Mouse (Mus musculus): ENCODE results near the gene Orc4. TPM values are rescaled to one million over a fixed set of nuclear protein-coding genes. Genes with fewer than 3 reads are reported as not detected.
"Not testable (repeated sequence)": the region's sequence is repeated elsewhere in the genome, so short reads cannot be mapped to it uniquely, and the experiment has no call there.

The Orc4 gene
- polyA plus RNA-seq, 1 experiment from 2014 or later, result 135 TPM

DNA sequence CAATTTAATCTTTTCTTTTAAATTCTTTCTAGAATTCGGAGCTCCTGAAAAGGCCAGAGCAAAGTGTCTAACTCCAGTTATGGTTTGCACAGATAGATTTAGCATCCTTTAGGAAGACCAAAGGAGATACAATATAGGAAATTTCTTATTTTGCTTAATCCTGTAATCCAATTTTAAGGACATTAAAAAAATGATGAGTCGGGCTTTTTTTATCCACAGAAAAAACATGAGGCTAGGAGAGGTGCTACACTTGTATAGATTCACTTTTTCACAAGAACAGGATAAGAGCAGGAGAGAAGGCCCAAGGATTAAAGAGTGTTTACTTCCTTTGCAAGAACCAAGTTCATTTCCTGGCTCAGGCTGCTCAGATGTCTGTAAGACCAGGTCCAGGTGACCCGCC lies 54.9 kb downstream of the Orc4 start:
- H3K9me3 ChIP-seq, result no peaks in the 10 kb centered on the region
- no peak overlapping the region for H3K4me3 ChIP-seq (replicated peaks)
- H3K27ac ChIP-seq, result no peak overlapping the region
- H3K27me3 ChIP-seq, result no peaks in the 10 kb centered on the region
- H3K36me3 ChIP-seq, result peaks cover 44% of the 10 kb centered on the region
- H3K4me1 ChIP-seq (replicated peaks), result no peaks in the 10 kb centered on the region
- ATAC-seq (ENCODE audit: insufficient number of reproducible peaks, insufficient read depth, low FRiP score, low TSS enrichment, low read depth), result no peak
- H3K4me2 ChIP-seq, result no peak overlapping the region
- H3K9ac ChIP-seq (replicated peaks), result no peak overlapping the region
- 85% methylated on average over 3 of the region's 3 CpGs for WGBS

DNA sequence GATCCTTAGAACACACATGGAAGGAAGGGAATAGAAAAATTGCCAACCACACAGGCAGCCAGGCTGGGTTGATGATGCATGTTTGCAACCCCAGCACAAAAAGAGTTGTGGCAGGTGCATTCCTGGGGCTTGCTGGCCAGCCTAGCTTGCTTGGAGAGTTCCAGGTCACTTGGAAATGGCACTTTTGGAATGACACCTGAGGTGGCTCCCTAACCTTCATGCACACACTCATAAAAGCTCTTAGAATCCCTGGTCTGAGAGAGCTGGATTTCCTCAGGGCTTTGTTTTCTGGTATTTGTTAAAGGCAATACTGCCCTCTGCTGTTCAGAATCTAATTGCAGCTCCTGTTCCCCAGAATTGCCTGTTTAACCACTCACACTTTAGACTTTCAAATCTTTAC lies 64.1 kb downstream of the Orc4 start:
- Histone ChIP-seq H3K27ac (0 out of 2 replicates have a peak overlapping the region, but pooled peaks have one; percentile 24), H3K9me3 (no peaks in the 10 kb centered on the region), H3K4me2 (no peak overlapping the region), H3K27me3 (no peaks in the 10 kb centered on the region), H3K4me1 (replicated peaks) (peaks cover 3% of the 10 kb centered on the region; the same call in 1 of the 2 replicates), H3K9ac (replicated peaks) (no peak overlapping the region), H3K4me3 (replicated peaks) (no peak overlapping the region), H3K36me3 (peaks cover 5% of the 10 kb centered on the region; the same call in 1 of the 2 replicates)
- ATAC-seq (ENCODE audit: insufficient number of reproducible peaks, insufficient read depth, low FRiP score, low TSS enrichment, low read depth), result no peak

DNA sequence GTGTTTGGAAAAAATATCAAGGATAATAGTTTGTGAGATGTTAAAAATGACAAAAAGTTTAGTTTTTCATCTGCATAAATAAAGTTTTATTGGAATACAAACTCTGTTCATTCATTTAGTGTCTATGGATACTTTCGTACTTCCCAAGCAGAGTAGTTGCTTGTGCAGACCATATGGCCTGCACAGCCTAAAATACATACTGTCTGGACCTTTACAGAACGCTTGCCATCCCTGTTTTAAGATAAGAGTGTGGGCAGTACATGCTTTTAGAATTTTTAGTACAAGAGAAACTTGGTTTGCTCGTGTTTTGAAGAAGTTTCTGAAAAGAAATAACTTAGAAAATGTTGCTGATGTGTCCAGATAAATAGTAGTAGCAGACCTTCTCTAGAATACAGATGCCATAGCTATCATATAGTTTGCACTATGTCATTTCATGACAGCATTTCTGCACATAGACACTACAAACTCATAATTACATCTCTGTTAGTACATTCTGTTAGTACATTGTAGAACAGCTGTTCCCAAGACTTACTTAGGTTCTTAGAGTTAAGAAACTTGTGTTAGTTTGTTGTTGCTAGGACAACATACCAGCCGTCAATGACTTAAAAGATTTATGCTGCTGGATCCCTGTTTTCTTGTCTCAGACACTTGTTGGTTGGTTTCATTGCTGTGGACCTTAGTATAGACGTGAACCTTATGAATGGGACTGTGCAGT lies 81.7 kb downstream of the Orc4 start:
- H3K4me1 ChIP-seq (replicated peaks), result no peaks in the 10 kb centered on the region
- no peak overlapping the region for H3K4me3 ChIP-seq (replicated peaks)
- H3K36me3 ChIP-seq, result peaks cover 4% of the 10 kb centered on the region; the same call in 1 of the 2 replicates
- no peak overlapping the region for H3K27ac ChIP-seq
- no peaks in the 10 kb centered on the region for H3K9me3 ChIP-seq
- H3K27me3 ChIP-seq, result no peaks in the 10 kb centered on the region
- no peak for ATAC-seq (ENCODE audit: insufficient number of reproducible peaks, insufficient read depth, low FRiP score, low TSS enrichment, low read depth)
- no peak overlapping the region for H3K4me2 ChIP-seq
- 84% methylated on average over 5 of the region's 5 CpGs for WGBS
- no peak overlapping the region for H3K9ac ChIP-seq (replicated peaks)

DNA sequence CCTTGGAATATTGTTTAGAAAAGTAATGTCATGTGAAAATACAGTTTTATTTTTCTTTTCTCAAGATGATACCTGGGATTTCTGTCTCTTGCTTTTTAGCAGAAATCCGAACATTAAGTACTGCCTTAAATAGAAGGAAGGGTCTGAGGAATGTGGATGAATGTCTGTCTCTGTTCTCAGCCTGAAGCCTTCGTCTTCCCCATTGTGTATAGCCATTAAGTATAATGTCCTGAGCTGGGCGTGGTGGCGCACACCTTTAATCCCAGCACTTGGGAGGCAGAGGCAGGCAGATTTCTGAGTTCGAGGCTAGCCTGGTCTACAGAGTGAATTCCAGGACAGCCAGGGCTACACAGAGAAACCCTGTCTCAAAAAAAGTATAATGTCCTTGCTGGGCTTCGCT lies 84.5 kb downstream of the Orc4 start:
- H3K27ac ChIP-seq; H3K27me3 ChIP-seq; H3K4me1 ChIP-seq (replicated peaks); H3K9me3 ChIP-seq; H3K9ac ChIP-seq (replicated peaks); ATAC-seq (ENCODE audit: insufficient number of reproducible peaks, insufficient read depth, low FRiP score, low TSS enrichment, low read depth); H3K36me3 ChIP-seq; H3K4me2 ChIP-seq; H3K4me3 ChIP-seq (replicated peaks): not testable (repeated sequence)
- WGBS, result 94% methylated on average over 6 of the region's 6 CpGs

Other genes starting within 250 kb of the Orc4 start
- gene Acvr2a, start 136.2 kb downstream of the Orc4 start, polyA plus RNA-seq (2016; fragmentation: Nextera tagmentation; extraction: Ambion mirVana), result 26.2 and 28.1 TPM in 2 replicates
- 25.6 and 33.5 TPM in 2 replicates for gene Mbd5, start 769 bp downstream of the Orc4 start, polyA plus RNA-seq (2016; fragmentation: Nextera tagmentation; extraction: Ambion mirVana)